Mouse (Mus musculus) hindbrain, embryonic 15.5 days (tissue): ENCODE data around the gene Kif26b. TPM values are rescaled to one million over a fixed set of nuclear protein-coding genes. Genes with fewer than 3 reads are reported as not detected.

Source experiments
- ATAC-seq: fragments of 200-750 bp; cut with Nextera tagmentation; 2 replicates; pipeline ENCODE4 v1.8.0; 2017; ENCODE audit warnings: low read depth, moderate number of reproducible peaks, moderate TSS enrichment; ENCODE audit not compliant: low FRiP score
- H3K27ac ChIP-seq: fragments of 300-500 bp; sonication (generic); replicated peaks from 2 replicates; pipeline ENCODE4 v1.5.1; 2015; ENCODE audit warnings: mild to moderate bottlenecking, inconsistent platforms
- H3K27me3 ChIP-seq: fragments of 300-500 bp; sonication (generic); 2 replicates; pipeline ENCODE4 v1.6.1; 2015; ENCODE audit warnings: control low read depth, inconsistent platforms
- H3K36me3 ChIP-seq: fragments of 300-500 bp; sonication (generic); 2 replicates; pipeline ENCODE4 v1.6.1; 2015; ENCODE audit warnings: control low read depth, inconsistent platforms
- H3K4me1 ChIP-seq: fragments of 300-500 bp; sonication (generic); replicated peaks from 2 replicates; pipeline ENCODE4 v1.6.1; 2015; ENCODE audit warnings: control low read depth, inconsistent platforms
- H3K4me2 ChIP-seq: fragments of 300-500 bp; sonication (generic); 2 replicates; pipeline ENCODE4 v1.6.1; 2015; ENCODE audit warnings: moderate library complexity, mild to moderate bottlenecking, inconsistent platforms
- H3K4me3 ChIP-seq: fragments of 300-500 bp; sonication (generic); 2 replicates; pipeline ENCODE4 v1.5.1; 2015; ENCODE audit warnings: mild to moderate bottlenecking, inconsistent platforms
- H3K9ac ChIP-seq: fragments of 300-500 bp; sonication (generic); 2 replicates; pipeline ENCODE4 v1.6.1; 2015; ENCODE audit warnings: inconsistent platforms
- H3K9me3 ChIP-seq: fragments of 300-500 bp; sonication (generic); 2 replicates; pipeline ENCODE4 v1.6.1; 2016; ENCODE audit warnings: control low read depth, inconsistent platforms
- WGBS: fragments of 180-500 bp; shearing (Covaris S2); methylation state at CpG from one replicate; pipeline ENCODE4 v1.1.7; 2015; 5-methylcytosine and 5-hydroxymethylcytosine counted together
- polyA plus RNA-seq: library from polyadenylated mRNA; unstranded; fragments of >200 nt; fragmentation: Nextera tagmentation; extraction: Ambion mirVana; gene quantifications from 2 replicates; pipeline ENCODE4 v1.2.1, GENCODE M21; 2015

Kif26b gene
- polyA plus RNA-seq, 1 experiment from 2014 or later = 10.8 TPM

DNA sequence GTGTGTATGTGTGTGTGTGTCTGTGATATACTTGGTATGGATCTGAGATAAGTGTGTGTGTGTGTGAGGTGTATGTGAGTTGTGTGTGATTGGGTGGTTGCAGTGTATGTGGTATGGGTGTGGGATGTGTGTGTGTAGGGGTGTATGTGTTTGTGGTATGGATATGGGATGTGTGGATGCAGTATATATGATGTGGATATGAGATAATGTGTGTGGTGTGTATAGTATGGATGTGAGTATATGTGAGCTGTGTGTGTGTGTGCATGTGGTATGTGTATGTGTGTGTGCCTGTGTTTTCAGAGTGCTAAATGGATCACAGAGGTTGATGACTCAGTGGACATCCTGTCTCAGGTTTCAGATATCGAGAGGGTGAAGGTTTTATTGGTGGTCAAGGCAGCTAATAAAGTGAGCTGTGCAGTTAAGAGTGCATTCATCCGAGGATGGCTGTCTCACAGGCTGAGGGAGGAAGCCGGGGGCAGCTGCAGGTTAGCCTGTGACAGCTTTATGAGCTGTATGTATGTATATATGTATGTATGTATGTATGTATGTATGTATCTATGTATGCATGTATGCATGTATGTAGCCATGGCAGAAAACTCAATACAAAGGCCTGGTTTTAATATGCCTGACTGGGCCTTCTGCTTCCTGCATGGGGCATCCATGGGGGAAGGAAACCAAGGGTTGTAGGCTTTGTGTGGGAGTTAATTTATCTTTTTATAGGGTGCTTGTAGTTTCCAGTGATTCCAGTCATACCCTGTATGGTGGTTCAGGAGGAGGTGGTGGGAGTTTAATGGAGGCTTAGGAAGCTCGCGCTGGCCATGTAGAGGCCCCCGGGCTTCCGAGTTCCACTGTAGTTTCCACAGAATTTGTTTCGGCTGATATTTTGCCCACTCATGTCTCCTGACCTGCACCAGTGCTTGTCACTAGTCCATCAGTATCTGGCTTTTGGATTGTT is 14.3 kb downstream of the Kif26b start:
- no peaks in the 10 kb centered on the region for H3K9me3 ChIP-seq
- H3K27ac ChIP-seq = no peak overlapping the region
- H3K4me1 ChIP-seq = peaks cover 7% of the 10 kb centered on the region
- no peak overlapping the region for H3K4me2 ChIP-seq
- ATAC-seq = no peak; the same call in 1 of the 2 replicates
- no peaks in the 10 kb centered on the region for H3K36me3 ChIP-seq
- H3K27me3 ChIP-seq = no peaks in the 10 kb centered on the region
- 86% methylated on average over 8 of the region's 8 CpGs for WGBS
- no peak overlapping the region for H3K4me3 ChIP-seq
- H3K9ac ChIP-seq = no peak overlapping the region

DNA sequence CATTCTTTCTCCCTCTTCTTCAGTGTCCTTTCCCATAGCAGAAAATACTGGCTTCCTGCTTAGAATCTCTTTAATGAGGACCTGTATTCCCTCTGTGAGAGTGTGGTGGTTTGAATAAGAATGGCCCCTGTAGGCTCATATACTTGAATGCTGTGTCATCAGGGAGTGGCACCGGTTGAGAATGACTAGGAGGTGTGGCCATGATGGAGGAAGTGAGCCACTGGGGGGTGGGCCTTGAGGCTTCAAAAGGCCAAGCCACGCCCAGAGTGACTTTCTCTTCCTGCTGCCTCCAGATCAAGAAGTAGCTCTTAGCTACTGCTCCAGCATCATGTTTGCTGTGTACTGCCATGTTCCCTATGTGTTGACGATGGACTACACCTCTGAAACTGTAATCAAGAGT is 15.7 kb downstream of the Kif26b start:
- Histone ChIP-seq H3K9ac (no peak overlapping the region), H3K4me2 (no peak overlapping the region), H3K27me3 (no peaks in the 10 kb centered on the region), H3K36me3 (no peaks in the 10 kb centered on the region), H3K4me1 (peaks cover 7% of the 10 kb centered on the region), H3K27ac (no peak overlapping the region), H3K9me3 (no peaks in the 10 kb centered on the region), H3K4me3 (no peak overlapping the region)
- WGBS = 81% methylated on average over 3 of the region's 3 CpGs
- ATAC-seq = no peak

DNA sequence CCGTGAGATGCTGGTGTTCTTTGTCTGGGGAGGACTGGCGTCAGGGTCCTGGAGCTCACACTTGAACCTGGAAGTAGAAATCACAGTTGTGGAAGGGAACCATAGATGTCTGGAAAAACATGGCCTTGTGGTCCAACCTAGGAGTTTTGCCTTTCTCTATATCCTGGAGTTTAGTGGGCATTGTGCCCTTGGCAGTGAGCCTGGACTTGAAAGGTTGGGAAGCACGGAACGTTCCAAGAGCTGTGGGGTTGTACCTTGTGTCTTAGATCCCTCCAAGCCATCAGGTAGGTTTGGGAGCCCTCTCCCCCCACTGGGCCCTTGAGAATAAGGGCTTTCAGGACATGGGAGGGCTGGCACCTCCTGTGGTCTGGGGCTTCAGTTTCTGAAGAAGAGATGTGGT is 20.7 kb downstream of the Kif26b start:
- no peaks in the 10 kb centered on the region for H3K9me3 ChIP-seq
- H3K9ac ChIP-seq = no peak overlapping the region
- H3K36me3 ChIP-seq = no peaks in the 10 kb centered on the region
- no peak for ATAC-seq
- no peaks in the 10 kb centered on the region for H3K27me3 ChIP-seq
- no peak overlapping the region for H3K4me3 ChIP-seq
- 86% methylated on average over 4 of the region's 4 CpGs for WGBS
- peaks cover 17% of the 10 kb centered on the region; the same call in 1 of the 2 replicates for H3K4me1 ChIP-seq
- H3K27ac ChIP-seq = no peak overlapping the region
- H3K4me2 ChIP-seq = no peak overlapping the region

DNA sequence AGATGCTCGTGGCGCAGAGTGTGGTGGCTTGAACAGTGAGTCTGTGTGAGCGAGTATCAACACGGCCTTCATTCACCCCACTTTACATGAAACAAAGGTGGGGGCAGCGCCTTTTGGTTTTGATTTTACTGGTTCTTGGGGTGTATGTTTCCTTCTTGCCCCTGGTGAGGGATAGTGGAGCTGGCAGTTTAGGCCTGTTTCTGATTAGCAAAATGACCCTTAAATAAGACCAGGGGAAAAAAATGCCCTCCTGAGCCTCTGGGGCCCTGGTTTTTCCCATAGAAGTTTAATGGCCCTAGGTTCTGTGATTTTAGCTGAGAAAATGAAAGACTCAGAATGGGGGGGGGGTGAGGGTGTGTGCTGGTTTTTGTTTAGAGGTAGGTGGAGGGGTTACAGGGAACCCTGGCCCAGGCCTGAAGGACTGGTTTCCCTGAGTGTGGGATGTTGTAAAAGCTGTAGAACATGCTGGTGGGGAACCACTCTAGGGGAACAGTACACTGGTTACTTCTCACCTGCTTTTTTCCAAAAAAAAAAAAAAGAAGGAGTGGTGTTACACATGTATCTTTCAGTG is 21.6 kb downstream of the Kif26b start:
- H3K36me3 ChIP-seq = no peaks in the 10 kb centered on the region
- H3K27ac ChIP-seq = no peak overlapping the region
- H3K4me1 ChIP-seq = peaks cover 17% of the 10 kb centered on the region; the same call in 1 of the 2 replicates
- no peaks in the 10 kb centered on the region for H3K9me3 ChIP-seq
- no peaks in the 10 kb centered on the region for H3K27me3 ChIP-seq
- 88% methylated on average over 5 of the region's 5 CpGs for WGBS
- ATAC-seq = no peak
- H3K4me2 ChIP-seq = no peak overlapping the region
- H3K4me3 ChIP-seq = no peak overlapping the region
- H3K9ac ChIP-seq = no peak overlapping the region

DNA sequence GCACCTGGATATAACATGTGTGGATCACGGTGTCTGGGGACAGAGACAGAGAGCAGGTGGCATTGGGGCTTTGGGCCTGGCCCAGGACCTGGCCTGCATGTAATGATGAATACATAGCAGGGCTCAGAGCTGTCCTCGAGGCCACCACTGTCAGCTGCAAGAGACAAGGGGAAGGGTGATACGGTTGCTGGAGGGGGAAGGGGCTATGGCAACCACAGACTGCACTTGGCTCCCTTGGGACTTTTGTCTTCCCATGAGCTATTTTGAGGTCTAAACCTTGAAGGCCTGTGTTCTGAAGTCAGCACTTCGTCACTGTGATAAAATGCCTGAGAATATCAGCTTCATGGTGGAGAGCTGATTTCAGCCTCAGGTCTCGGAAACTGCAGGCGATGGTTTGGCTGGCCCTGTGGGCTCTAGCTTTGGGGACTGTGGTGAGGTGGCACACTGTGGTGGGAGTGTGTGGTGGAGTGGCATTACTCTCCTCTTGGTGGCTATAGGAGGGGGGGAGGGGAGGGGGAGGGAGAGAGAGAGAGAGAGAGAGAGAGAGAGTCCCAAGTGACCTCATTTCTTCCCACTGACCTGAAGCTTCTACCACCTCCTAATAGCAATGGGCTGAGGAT is 23.5 kb downstream of the Kif26b start:
- Histone ChIP-seq H3K27ac (no peak overlapping the region), H3K27me3 (no peaks in the 10 kb centered on the region), H3K4me3 (no peak overlapping the region), H3K9ac (no peak overlapping the region), H3K36me3 (no peaks in the 10 kb centered on the region), H3K9me3 (no peaks in the 10 kb centered on the region), H3K4me2 (no peak overlapping the region), H3K4me1 (peaks cover 17% of the 10 kb centered on the region; the same call in 1 of the 2 replicates)
- ATAC-seq = no peak
- 77% methylated on average over 6 of the region's 6 CpGs for WGBS

DNA sequence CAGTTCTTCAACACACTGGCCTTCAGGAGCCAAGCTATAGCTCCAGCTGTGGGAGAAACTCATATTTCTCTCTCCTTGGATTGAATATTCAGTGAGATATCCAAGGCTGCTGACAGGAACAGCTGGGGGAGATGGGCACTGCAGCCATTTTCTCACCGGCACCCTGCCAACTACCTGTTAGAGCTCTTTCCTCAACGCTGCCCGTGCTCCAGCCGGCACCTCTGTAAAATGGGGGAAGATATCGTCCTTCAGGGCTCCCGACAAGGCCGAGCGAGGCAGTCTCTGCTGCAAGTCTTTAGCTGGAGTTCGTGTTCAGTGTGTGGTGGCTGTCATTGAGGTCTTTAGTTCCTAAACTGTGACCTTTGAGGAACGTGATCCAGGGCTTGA is 24.0 kb downstream of the Kif26b start:
- H3K4me3 ChIP-seq = no peak overlapping the region
- ATAC-seq = no peak
- peaks cover 17% of the 10 kb centered on the region; the same call in 1 of the 2 replicates for H3K4me1 ChIP-seq
- H3K4me2 ChIP-seq = no peak overlapping the region
- H3K9ac ChIP-seq = no peak overlapping the region
- H3K9me3 ChIP-seq = no peaks in the 10 kb centered on the region
- H3K36me3 ChIP-seq = no peaks in the 10 kb centered on the region
- no peaks in the 10 kb centered on the region for H3K27me3 ChIP-seq
- WGBS = 76% methylated on average over 10 of the region's 10 CpGs
- no peak overlapping the region for H3K27ac ChIP-seq

DNA sequence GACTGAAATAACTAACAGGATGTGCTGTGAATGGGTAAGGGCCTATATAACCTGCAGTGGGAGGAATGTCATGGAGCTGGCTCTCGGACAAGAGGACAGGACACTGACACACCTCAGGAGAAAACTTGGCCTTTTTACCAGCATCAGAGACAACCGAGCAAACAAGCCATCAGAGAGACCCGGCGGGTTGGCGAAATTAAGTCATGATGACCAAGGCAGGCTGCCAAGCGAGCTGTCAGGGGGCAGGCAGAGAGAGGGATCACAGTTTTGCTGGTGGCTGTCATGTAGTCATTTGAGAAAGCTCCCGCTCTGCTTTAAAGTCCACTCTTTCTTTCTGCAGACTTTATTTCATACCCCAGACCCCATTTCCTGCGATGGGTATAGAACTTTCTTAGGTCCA is 27.3 kb downstream of the Kif26b start:
- H3K36me3 ChIP-seq = peaks cover 3% of the 10 kb centered on the region; the same call in 1 of the 2 replicates
- H3K27me3 ChIP-seq = no peaks in the 10 kb centered on the region
- no peak overlapping the region for H3K4me2 ChIP-seq
- WGBS = 92% methylated on average over 8 of the region's 8 CpGs
- H3K27ac ChIP-seq = no peak overlapping the region
- H3K9ac ChIP-seq = no peak overlapping the region
- H3K4me1 ChIP-seq = peaks cover 17% of the 10 kb centered on the region; the same call in 1 of the 2 replicates
- no peak for ATAC-seq
- no peaks in the 10 kb centered on the region for H3K9me3 ChIP-seq
- no peak overlapping the region for H3K4me3 ChIP-seq

DNA sequence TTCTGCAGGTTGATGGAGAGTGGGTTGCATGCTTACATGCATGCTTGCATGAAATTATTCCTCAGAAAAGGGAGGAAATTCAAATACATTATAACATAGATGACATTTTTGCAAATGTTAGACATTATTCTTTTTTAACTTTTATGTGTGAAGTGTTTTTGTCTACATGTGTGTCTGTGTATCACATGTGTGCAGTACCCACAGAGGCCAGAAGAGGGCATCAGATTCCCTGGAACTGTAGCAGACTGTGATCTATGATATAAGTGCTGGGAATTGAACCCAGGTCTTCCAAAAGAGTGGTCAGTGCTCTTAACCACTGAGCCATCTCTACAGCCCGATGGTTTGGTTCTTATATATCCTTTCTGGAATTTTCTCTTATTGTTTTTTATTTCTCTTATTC is 31.1 kb downstream of the Kif26b start:
- 100% methylated on average over 1 of the region's 1 CpGs for WGBS
- Histone ChIP-seq H3K4me1 (0 out of 2 replicates have a peak, but pooled peaks cover 1% of the 10 kb centered on the region), H3K9me3 (no peaks in the 10 kb centered on the region), H3K36me3 (peaks cover 3% of the 10 kb centered on the region; the same call in 1 of the 2 replicates), H3K27ac (no peak overlapping the region), H3K27me3 (no peaks in the 10 kb centered on the region), H3K4me3 (no peak overlapping the region), H3K9ac (no peak overlapping the region), H3K4me2 (no peak overlapping the region)
- no peak for ATAC-seq

DNA sequence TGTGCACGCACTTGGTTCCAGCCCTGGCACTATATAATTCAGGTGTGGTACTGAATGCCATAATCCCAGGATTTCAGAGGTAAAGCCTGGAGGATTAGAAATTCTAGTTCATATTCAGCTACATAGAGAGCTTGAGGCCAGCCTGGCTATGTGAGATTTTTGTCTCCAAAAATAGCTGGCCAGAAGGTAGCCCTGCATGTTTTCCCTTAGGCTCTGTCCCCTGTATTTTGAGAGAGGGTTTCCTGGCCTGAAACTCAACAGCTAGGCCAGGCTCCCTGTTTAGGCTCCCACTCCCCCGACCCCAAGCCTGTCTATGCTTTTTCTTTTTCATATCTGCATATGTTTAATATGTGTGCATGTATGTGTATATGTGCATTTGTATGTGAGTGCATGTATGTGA is 34.9 kb downstream of the Kif26b start:
- H3K9ac ChIP-seq = no peak overlapping the region
- H3K36me3 ChIP-seq = peaks cover 3% of the 10 kb centered on the region; the same call in 1 of the 2 replicates
- WGBS = 90% methylated on average over 2 of the region's 2 CpGs
- H3K4me2 ChIP-seq = no peak overlapping the region
- no peak for ATAC-seq
- H3K4me1 ChIP-seq = peaks cover 10% of the 10 kb centered on the region; the same call in 1 of the 2 replicates
- H3K27me3 ChIP-seq = no peaks in the 10 kb centered on the region
- no peak overlapping the region for H3K4me3 ChIP-seq
- H3K27ac ChIP-seq = no peak overlapping the region
- no peaks in the 10 kb centered on the region for H3K9me3 ChIP-seq

DNA sequence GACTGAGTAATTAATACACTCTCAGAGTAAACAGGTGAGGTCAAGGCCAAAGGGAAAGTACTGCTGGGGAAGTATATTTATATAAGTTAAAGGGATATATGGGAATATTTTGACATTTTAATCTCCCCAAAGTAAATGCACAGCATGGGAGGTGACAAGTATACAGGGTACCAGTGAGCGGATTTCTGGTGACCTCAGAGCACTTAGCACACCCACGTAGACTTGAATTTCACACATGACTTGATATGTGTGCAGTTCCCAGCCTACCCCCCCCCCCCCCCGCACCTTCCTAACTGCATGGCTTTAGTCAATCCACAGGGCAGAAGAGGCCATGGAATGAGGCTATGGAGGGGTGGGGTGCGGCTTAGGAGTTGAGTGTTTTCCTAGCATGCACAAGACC is 35.9 kb downstream of the Kif26b start:
- H3K27me3 ChIP-seq = no peaks in the 10 kb centered on the region
- no peak overlapping the region for H3K9ac ChIP-seq
- no peak overlapping the region for H3K27ac ChIP-seq
- peaks cover 10% of the 10 kb centered on the region; the same call in 1 of the 2 replicates for H3K4me1 ChIP-seq
- peaks cover under 1% of the 10 kb centered on the region; the same call in 1 of the 2 replicates for H3K36me3 ChIP-seq
- ATAC-seq = 0 out of 2 replicates have a peak, but pooled peaks have one; percentile 27
- H3K4me3 ChIP-seq = no peak overlapping the region
- no peaks in the 10 kb centered on the region for H3K9me3 ChIP-seq
- no peak overlapping the region for H3K4me2 ChIP-seq
- WGBS = 77% methylated on average over 4 of the region's 4 CpGs

DNA sequence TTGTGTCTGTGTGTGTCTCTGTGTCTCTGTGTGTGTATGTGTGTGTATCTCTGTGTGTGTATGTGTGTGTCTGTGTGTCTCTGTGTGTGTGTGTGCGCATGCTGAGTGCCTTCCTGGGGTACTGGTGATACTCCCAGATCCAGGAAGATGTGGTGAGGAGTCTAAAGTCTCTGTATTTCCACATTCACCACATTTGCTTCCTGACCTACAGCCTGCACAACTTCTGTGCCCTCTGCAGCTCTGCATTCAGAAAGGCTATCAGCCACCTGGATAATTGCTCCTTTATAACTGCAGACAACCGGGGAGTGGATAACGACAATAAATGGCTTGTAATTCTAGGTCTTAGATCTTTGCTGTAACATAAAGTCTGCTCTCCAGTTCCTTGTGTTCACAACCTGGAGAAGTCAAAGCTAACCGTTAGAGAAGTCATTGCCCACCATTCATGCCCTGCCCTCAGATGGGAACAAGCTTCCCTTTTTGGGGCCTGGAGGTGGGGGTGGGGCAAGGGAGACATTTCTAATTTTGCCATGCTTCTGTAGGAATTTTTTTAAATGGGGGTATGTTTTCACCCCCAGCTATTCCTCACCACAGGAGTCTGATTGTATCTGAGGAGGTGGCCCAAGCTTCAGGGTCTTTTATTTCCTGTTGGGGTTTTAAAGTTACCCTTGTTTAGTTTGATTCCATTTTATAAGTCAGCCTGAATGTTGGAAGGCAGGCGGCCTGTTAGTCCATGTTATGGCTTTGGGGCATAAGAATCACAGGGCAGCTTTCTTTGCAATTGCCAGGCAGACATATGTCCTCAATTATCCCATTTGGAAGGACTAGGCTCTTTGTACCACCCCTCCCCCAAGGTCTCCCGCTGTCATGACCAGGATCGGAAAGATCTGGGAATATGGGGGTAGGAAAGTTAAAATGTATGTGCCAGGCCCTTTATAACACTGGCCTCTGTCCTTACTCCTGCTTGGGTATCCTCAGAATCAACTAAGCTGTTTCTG is 39.9 kb downstream of the Kif26b start:
- peaks cover 24% of the 10 kb centered on the region for H3K4me1 ChIP-seq
- 61% methylated on average over 7 of the region's 7 CpGs for WGBS
- ATAC-seq = no peak
- no peaks in the 10 kb centered on the region for H3K9me3 ChIP-seq
- no peak overlapping the region for H3K9ac ChIP-seq
- H3K27ac ChIP-seq = no peak overlapping the region
- no peaks in the 10 kb centered on the region for H3K36me3 ChIP-seq
- H3K4me2 ChIP-seq = no peak overlapping the region
- no peaks in the 10 kb centered on the region for H3K27me3 ChIP-seq
- H3K4me3 ChIP-seq = no peak overlapping the region
